Mouse (Mus musculus) forebrain, embryonic 15.5 days (tissue): ENCODE results near the gene Astn1. TPM values are rescaled to one million over a fixed set of nuclear protein-coding genes. Genes with fewer than 3 reads are reported as not detected.

ENCODE experiments used
- ATAC-seq: fragments of 200-750 bp; cut with Nextera tagmentation; replicated peaks from 2 replicates; pipeline ENCODE4 v1.8.0; 2017; ENCODE audit warnings: mild to moderate bottlenecking, moderate TSS enrichment, moderate library complexity
- H3K27ac ChIP-seq: fragments of 300-500 bp; sonication (generic); replicated peaks from 2 replicates; pipeline ENCODE4 v1.5.1; 2015; ENCODE audit warnings: mild to moderate bottlenecking, inconsistent platforms
- H3K27me3 ChIP-seq: fragments of 300-500 bp; sonication (generic); 2 replicates; pipeline ENCODE4 v1.6.1; 2015; ENCODE audit warnings: inconsistent platforms
- H3K36me3 ChIP-seq: fragments of 300-500 bp; sonication (generic); 2 replicates; pipeline ENCODE4 v1.6.1; 2015; ENCODE audit warnings: mild to moderate bottlenecking, inconsistent platforms
- H3K4me1 ChIP-seq: fragments of 300-500 bp; sonication (generic); 2 replicates; pipeline ENCODE4 v1.6.1; 2015; ENCODE audit warnings: inconsistent platforms
- H3K4me2 ChIP-seq: fragments of 300-500 bp; sonication (generic); replicated peaks from 2 replicates; pipeline ENCODE4 v1.6.1; 2015; ENCODE audit warnings: mild to moderate bottlenecking, inconsistent platforms
- H3K4me3 ChIP-seq: fragments of 300-500 bp; sonication (generic); 2 replicates; pipeline ENCODE4 v1.5.1; 2015; ENCODE audit warnings: mild to moderate bottlenecking, inconsistent platforms
- H3K9ac ChIP-seq: fragments of 300-500 bp; sonication (generic); replicated peaks from 2 replicates; pipeline ENCODE4 v1.6.1; 2015; ENCODE audit warnings: mild to moderate bottlenecking, inconsistent platforms
- H3K9me3 ChIP-seq: fragments of 300-500 bp; sonication (generic); 2 replicates; pipeline ENCODE4 v1.6.1; 2016; ENCODE audit warnings: inconsistent platforms
- WGBS: fragments of 180-500 bp; shearing (Covaris S2); methylation state at CpG from one replicate; pipeline ENCODE4 v1.1.7; 2015; ENCODE audit warnings: mixed read lengths; 5-methylcytosine and 5-hydroxymethylcytosine counted together
- polyA plus RNA-seq: library from polyadenylated mRNA; unstranded; fragments of >200 nt; fragmentation: Nextera tagmentation; extraction: Ambion mirVana; gene quantifications from 2 replicates; pipeline ENCODE4 v1.2.1, GENCODE M21; 2015

The Astn1 gene
- polyA plus RNA-seq, 1 experiment from 2014 or later: 35.2 TPM

GRCm38 (mm10) chr1:158500140-158500539 is 138.1 kb downstream of the Astn1 start:
- Histone ChIP-seq H3K4me1 (no peaks in the 10 kb centered on the region), H3K4me3 (no peak overlapping the region), H3K27ac (no peak overlapping the region), H3K9ac (no peak overlapping the region), H3K27me3 (no peaks in the 10 kb centered on the region), H3K36me3 (peaks cover 3% of the 10 kb centered on the region; the same call in 1 of the 2 replicates), H3K9me3 (no peaks in the 10 kb centered on the region), H3K4me2 (no peak overlapping the region)
- 55% methylated on average over 4 of the region's 4 CpGs for WGBS
- ATAC-seq: no peak

- 80% methylated on average over 4 of the region's 4 CpGs for WGBS
- H3K27me3 ChIP-seq: no peaks in the 10 kb centered on the region
- H3K4me1 ChIP-seq: no peaks in the 10 kb centered on the region
- peaks cover 11% of the 10 kb centered on the region for H3K36me3 ChIP-seq
- H3K4me2 ChIP-seq: no peak overlapping the region
- no peak for ATAC-seq
- H3K9me3 ChIP-seq: no peaks in the 10 kb centered on the region
- H3K27ac ChIP-seq: no peak overlapping the region
- H3K9ac ChIP-seq: no peak overlapping the region
- H3K4me3 ChIP-seq: no peak overlapping the region
Measured at GRCm38 (mm10) chr1:158501019-158501418, 138.9 kb downstream of the Astn1 start.

GRCm38 (mm10) chr1:158507610-158508009 is 145.5 kb downstream of the Astn1 start:
- no peak for ATAC-seq
- H3K36me3 ChIP-seq: peaks cover 35% of the 10 kb centered on the region
- WGBS: 66% methylated on average over 3 of the region's 3 CpGs

GRCm38 (mm10) chr1:158509112-158509855 is 147.2 kb downstream of the Astn1 start:
- H3K4me3 ChIP-seq: no peak overlapping the region
- no peak overlapping the region for H3K9ac ChIP-seq
- peaks cover 32% of the 10 kb centered on the region for H3K36me3 ChIP-seq
- WGBS: 92% methylated on average over 4 of the region's 4 CpGs
- no peak overlapping the region for H3K27ac ChIP-seq
- H3K4me2 ChIP-seq: no peak overlapping the region
- peaks cover 4% of the 10 kb centered on the region; the same call in 1 of the 2 replicates for H3K4me1 ChIP-seq
- no peaks in the 10 kb centered on the region for H3K27me3 ChIP-seq
- no peaks in the 10 kb centered on the region for H3K9me3 ChIP-seq
- no peak for ATAC-seq

More at GRCm38 (mm10) chr1:158507610-158508009, 145.5 kb downstream of the Astn1 start:
- no peak overlapping the region for H3K9ac ChIP-seq
- H3K9me3 ChIP-seq: no peaks in the 10 kb centered on the region
- peaks cover under 1% of the 10 kb centered on the region; the same call in 1 of the 2 replicates for H3K4me1 ChIP-seq
- no peak overlapping the region for H3K4me3 ChIP-seq
- H3K27ac ChIP-seq: no peak overlapping the region
- H3K27me3 ChIP-seq: no peaks in the 10 kb centered on the region
- H3K4me2 ChIP-seq: no peak overlapping the region

- no peak for ATAC-seq
- Histone ChIP-seq H3K9me3 (no peaks in the 10 kb centered on the region), H3K27me3 (no peaks in the 10 kb centered on the region), H3K27ac (no peak overlapping the region), H3K4me1 (peaks cover 4% of the 10 kb centered on the region; the same call in 1 of the 2 replicates), H3K4me3 (no peak overlapping the region), H3K4me2 (no peak overlapping the region), H3K9ac (no peak overlapping the region), H3K36me3 (peaks cover 27% of the 10 kb centered on the region)
- WGBS: 93% methylated on average over 15 of the region's 15 CpGs
Measured at GRCm38 (mm10) chr1:158510478-158511207, 148.6 kb downstream of the Astn1 start.

- Histone ChIP-seq H3K9me3 (no peaks in the 10 kb centered on the region), H3K27ac (no peak overlapping the region), H3K4me2 (no peak overlapping the region), H3K36me3 (peaks cover 23% of the 10 kb centered on the region), H3K4me3 (no peak overlapping the region), H3K4me1 (peaks cover 10% of the 10 kb centered on the region), H3K9ac (no peak overlapping the region), H3K27me3 (no peaks in the 10 kb centered on the region)
- no peak for ATAC-seq
Measured at GRCm38 (mm10) chr1:158512089-158512488, 150.0 kb downstream of the Astn1 start.

- no peak overlapping the region for H3K4me3 ChIP-seq
- no peak overlapping the region for H3K9ac ChIP-seq
- H3K36me3 ChIP-seq: peaks cover 23% of the 10 kb centered on the region
- WGBS: 79% methylated on average over 6 of the region's 6 CpGs
- no peaks in the 10 kb centered on the region for H3K9me3 ChIP-seq
- H3K4me1 ChIP-seq: peaks cover 10% of the 10 kb centered on the region
- H3K4me2 ChIP-seq: no peak overlapping the region
- ATAC-seq: no peak
- H3K27me3 ChIP-seq: no peaks in the 10 kb centered on the region
- no peak overlapping the region for H3K27ac ChIP-seq
Measured at GRCm38 (mm10) chr1:158512636-158513035, 150.6 kb downstream of the Astn1 start.

GRCm38 (mm10) chr1:158513572-158513971 is 151.5 kb downstream of the Astn1 start:
- Histone ChIP-seq H3K27ac (no peak overlapping the region), H3K27me3 (no peaks in the 10 kb centered on the region), H3K36me3 (peaks cover 23% of the 10 kb centered on the region), H3K9ac (no peak overlapping the region), H3K4me3 (no peak overlapping the region), H3K4me1 (peaks cover 10% of the 10 kb centered on the region), H3K4me2 (no peak overlapping the region), H3K9me3 (no peaks in the 10 kb centered on the region)
- ATAC-seq: peak; percentile 45; the same call in 1 of the 2 replicates
- WGBS: 60% methylated on average over 13 of the region's 13 CpGs

- H3K27me3 ChIP-seq: no peaks in the 10 kb centered on the region
- peaks cover 21% of the 10 kb centered on the region for H3K36me3 ChIP-seq
- H3K27ac ChIP-seq: no peak overlapping the region
- no peaks in the 10 kb centered on the region for H3K9me3 ChIP-seq
- WGBS: 54% methylated on average over 4 of the region's 4 CpGs
- no peak overlapping the region for H3K9ac ChIP-seq
- no peak overlapping the region for H3K4me3 ChIP-seq
- H3K4me2 ChIP-seq: no peak overlapping the region
- peaks cover 10% of the 10 kb centered on the region for H3K4me1 ChIP-seq
- peak; percentile 76 for ATAC-seq
Measured at GRCm38 (mm10) chr1:158516558-158516957, 154.5 kb downstream of the Astn1 start.

- Histone ChIP-seq H3K4me2 (no peak overlapping the region), H3K36me3 (peaks cover 7% of the 10 kb centered on the region; the same call in 1 of the 2 replicates), H3K4me3 (no peak overlapping the region), H3K9ac (no peak overlapping the region), H3K9me3 (no peaks in the 10 kb centered on the region), H3K27me3 (no peaks in the 10 kb centered on the region), H3K4me1 (peaks cover 3% of the 10 kb centered on the region; the same call in 1 of the 2 replicates), H3K27ac (no peak overlapping the region)
- no peak for ATAC-seq
- 32% methylated on average over 3 of the region's 3 CpGs for WGBS
Measured at GRCm38 (mm10) chr1:158536195-158536594, 174.1 kb downstream of the Astn1 start.

- H3K9me3 ChIP-seq: no peaks in the 10 kb centered on the region
- no peaks in the 10 kb centered on the region for H3K27me3 ChIP-seq
- peaks cover 3% of the 10 kb centered on the region; the same call in 1 of the 2 replicates for H3K4me1 ChIP-seq
- WGBS: 8% methylated on average over 1 of the region's 1 CpGs
- ATAC-seq: no peak
- no peak overlapping the region for H3K9ac ChIP-seq
- H3K4me3 ChIP-seq: no peak overlapping the region
- H3K36me3 ChIP-seq: peaks cover 7% of the 10 kb centered on the region; the same call in 1 of the 2 replicates
- no peak overlapping the region for H3K27ac ChIP-seq
- H3K4me2 ChIP-seq: no peak overlapping the region
Measured at GRCm38 (mm10) chr1:158536867-158537266, 174.8 kb downstream of the Astn1 start.

- no peaks in the 10 kb centered on the region for H3K9me3 ChIP-seq
- H3K4me1 ChIP-seq: peaks cover 27% of the 10 kb centered on the region
- no peaks in the 10 kb centered on the region for H3K27me3 ChIP-seq
- ATAC-seq: no peak
- H3K27ac ChIP-seq: no peak overlapping the region
- H3K4me2 ChIP-seq: no peak overlapping the region
- H3K4me3 ChIP-seq: no peak overlapping the region
- H3K9ac ChIP-seq: no peak overlapping the region
- 82% methylated on average over 4 of the region's 4 CpGs for WGBS
- 0 out of 2 replicates have a peak, but pooled peaks cover 4% of the 10 kb centered on the region for H3K36me3 ChIP-seq
Measured at GRCm38 (mm10) chr1:158545095-158545494, 183.0 kb downstream of the Astn1 start.
